Mouse (Mus musculus) embryonic facial prominence, embryonic 11.5 days (tissue): Measurements from ENCODE around the gene As3mt. TPM values are rescaled to one million over a fixed set of nuclear protein-coding genes. Genes with fewer than 3 reads are reported as not detected.
"Not testable (repeated sequence)": the region's sequence is repeated elsewhere in the genome, so short reads cannot be mapped to it uniquely, and the experiment has no call there.

Experiments used
- ATAC-seq: fragments of 200-750 bp; cut with Nextera tagmentation; replicated peaks from 2 replicates; pipeline ENCODE4 v1.8.0; 2017; ENCODE audit warnings: low read depth; ENCODE audit not compliant: insufficient number of reproducible peaks, low FRiP score, low TSS enrichment
- DNase-seq: peaks from one replicate; pipeline ENCODE4 v3.0.0-alpha.2; 2015; ENCODE audit warnings: low spot score
- H3K27ac ChIP-seq: fragments of 300-500 bp; sonication (generic); replicated peaks from 2 replicates; pipeline ENCODE4 v1.5.1; 2014; ENCODE audit warnings: mild to moderate bottlenecking, low read depth, low read length, control low read depth
- H3K27me3 ChIP-seq: fragments of 300-500 bp; sonication (generic); 2 replicates; pipeline ENCODE4 v1.6.1; 2014; ENCODE audit warnings: mild to moderate bottlenecking, low read length, moderate library complexity, mixed read lengths; ENCODE audit not compliant: control insufficient read depth, insufficient read depth
- H3K36me3 ChIP-seq: fragments of 300-500 bp; sonication (generic); replicated peaks from 2 replicates; pipeline ENCODE4 v1.6.1; 2014; ENCODE audit warnings: low read depth, mild to moderate bottlenecking, low read length, moderate library complexity, mixed read lengths; ENCODE audit not compliant: control insufficient read depth, insufficient read depth
- H3K4me1 ChIP-seq: fragments of 300-500 bp; sonication (generic); 2 replicates; pipeline ENCODE4 v1.6.1; 2014; ENCODE audit warnings: low read length, mixed read lengths; ENCODE audit not compliant: control insufficient read depth, insufficient read depth
- H3K4me2 ChIP-seq: fragments of 300-500 bp; sonication (generic); 2 replicates; pipeline ENCODE4 v1.6.1; 2014; ENCODE audit warnings: low read depth, mild to moderate bottlenecking, control low read depth, low read length, moderate library complexity
- H3K4me3 ChIP-seq: fragments of 300-500 bp; sonication (generic); 2 replicates; pipeline ENCODE4 v1.5.1; 2014; ENCODE audit warnings: low read depth, low read length, control low read depth
- H3K9ac ChIP-seq: fragments of 300-500 bp; sonication (generic); replicated peaks from 2 replicates; pipeline ENCODE4 v1.6.1; 2014; ENCODE audit warnings: mild to moderate bottlenecking, control low read depth, low read length
- H3K9me3 ChIP-seq: fragments of 300-500 bp; sonication (generic); replicated peaks from 2 replicates; pipeline ENCODE4 v1.6.1; 2016; ENCODE audit warnings: mild to moderate bottlenecking, low read length, inconsistent platforms, mixed read lengths; ENCODE audit not compliant: control insufficient read depth
- WGBS: fragments of 180-500 bp; shearing (Covaris S2); extraction: QIAGEN DNeasy Blood & Tissue Kit; methylation state at CpG from one replicate; pipeline ENCODE4 v1.1.7; 2014; 5-methylcytosine and 5-hydroxymethylcytosine counted together
- polyA plus RNA-seq: library from polyadenylated mRNA; unstranded; fragments of >200 nt; fragmentation: Nextera tagmentation; extraction: Ambion mirVana; gene quantifications from 2 replicates; pipeline ENCODE4 v1.2.1, GENCODE M21; 2014

The As3mt gene
- polyA plus RNA-seq, 1 experiment from 2014 or later, result 29.3 TPM

DNA sequence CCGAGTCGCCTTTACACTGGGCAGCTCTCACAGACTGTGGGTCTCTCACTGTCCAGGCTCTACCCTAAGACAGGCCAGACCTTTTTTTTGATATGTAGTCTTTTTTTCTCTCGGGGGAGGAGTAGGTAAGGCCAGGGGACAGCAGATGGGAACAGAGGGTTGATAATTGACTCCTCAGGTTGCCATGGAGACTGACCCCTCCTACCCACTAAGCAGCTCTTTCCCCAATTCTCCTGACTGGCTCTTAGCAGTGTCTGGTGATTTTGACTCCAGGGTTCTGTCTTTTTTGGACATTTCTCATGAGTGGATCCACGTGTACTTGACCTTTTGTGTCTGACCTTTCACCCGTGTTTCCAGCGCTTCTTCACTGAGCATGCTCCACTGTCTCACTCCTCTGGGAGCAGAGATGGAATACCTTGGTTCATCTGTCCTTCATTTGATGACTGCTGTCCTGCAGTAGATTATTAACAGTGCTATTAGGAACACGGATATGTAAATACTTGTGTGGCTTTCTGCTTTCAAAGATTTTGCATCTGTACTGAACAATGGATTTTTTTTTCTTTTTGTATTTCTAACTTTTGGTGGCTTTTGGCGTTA, 20.0 kb downstream of the As3mt start:
- WGBS, result 58% methylated on average over 8 of the region's 8 CpGs
- H3K27ac ChIP-seq, result no peak overlapping the region
- H3K4me2 ChIP-seq, result no peak overlapping the region
- peak; percentile 33 for DNase-seq
- H3K36me3 ChIP-seq, result no peaks in the 10 kb centered on the region
- ATAC-seq, result peak; percentile 62; the same call in 1 of the 2 replicates
- H3K9ac ChIP-seq, result no peak overlapping the region
- no peaks in the 10 kb centered on the region for H3K27me3 ChIP-seq
- no peaks in the 10 kb centered on the region for H3K9me3 ChIP-seq
- H3K4me1 ChIP-seq, result no peaks in the 10 kb centered on the region; the same call in 1 of the 2 replicates
- H3K4me3 ChIP-seq, result no peak overlapping the region

DNA sequence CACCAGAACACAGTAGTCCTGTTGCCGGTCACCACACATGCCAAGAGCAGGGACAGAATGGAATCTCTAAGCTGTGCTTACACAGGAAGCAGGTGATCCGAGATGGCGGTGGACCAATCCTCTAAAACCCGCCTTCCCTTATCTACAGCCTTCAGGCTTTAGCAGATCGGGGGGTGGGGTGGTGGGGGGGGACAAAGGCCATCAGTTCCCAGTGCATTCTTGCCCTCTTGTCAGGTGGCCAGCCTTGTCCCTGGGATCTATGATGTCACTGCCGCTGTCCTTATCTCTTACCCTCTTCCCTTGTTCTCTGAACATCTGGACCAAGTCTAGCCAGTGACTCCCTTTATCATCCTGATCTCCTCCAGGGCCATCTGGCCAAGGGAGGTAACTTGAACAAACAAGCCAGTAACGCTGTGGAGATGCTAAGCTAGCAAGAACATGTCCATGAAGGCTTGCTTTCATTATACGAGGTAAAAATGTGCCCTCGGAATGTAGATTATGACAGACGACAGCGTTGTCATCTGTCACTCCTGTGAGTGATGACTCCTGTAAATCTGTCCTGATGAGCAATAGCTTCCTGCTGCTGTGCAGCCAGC, 20.8 kb downstream of the As3mt start:
- 82% methylated on average over 11 of the region's 11 CpGs for WGBS
- H3K4me3 ChIP-seq, result no peak overlapping the region
- no peak overlapping the region for H3K9ac ChIP-seq
- DNase-seq (no peak), ATAC-seq (no peak)
- H3K36me3 ChIP-seq, result no peaks in the 10 kb centered on the region
- H3K4me2 ChIP-seq, result no peak overlapping the region
- H3K27ac ChIP-seq, result no peak overlapping the region
- no peaks in the 10 kb centered on the region for H3K27me3 ChIP-seq
- H3K9me3 ChIP-seq, result no peaks in the 10 kb centered on the region
- H3K4me1 ChIP-seq, result no peaks in the 10 kb centered on the region; the same call in 1 of the 2 replicates

DNA sequence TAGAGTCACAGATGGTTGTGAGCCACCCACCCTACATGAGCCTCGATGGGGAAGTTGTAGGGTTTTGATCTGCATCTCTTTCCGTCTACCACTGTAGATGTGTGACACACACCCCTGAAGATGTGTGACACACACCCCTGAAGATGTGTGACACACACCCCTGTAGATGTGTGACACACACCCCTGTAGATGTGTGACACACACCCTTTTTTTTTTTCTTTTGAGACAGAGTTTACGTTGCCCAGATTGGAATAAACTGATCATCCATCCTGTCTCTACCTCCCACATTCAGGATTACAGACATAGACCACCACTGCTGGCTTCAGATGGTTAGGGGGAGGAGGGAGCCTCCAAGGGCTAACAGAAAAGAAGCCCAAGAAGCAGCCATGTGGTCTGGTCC, 21.7 kb downstream of the As3mt start:
- Histone ChIP-seq H3K27me3 (no peaks in the 10 kb centered on the region), H3K4me1 (no peaks in the 10 kb centered on the region; the same call in 1 of the 2 replicates), H3K27ac (no peak overlapping the region), H3K4me2 (no peak overlapping the region), H3K9ac (no peak overlapping the region), H3K4me3 (no peak overlapping the region), H3K9me3 (no peaks in the 10 kb centered on the region), H3K36me3 (no peaks in the 10 kb centered on the region)
- 94% methylated on average over 3 of the region's 3 CpGs for WGBS
- no peak for ATAC-seq
- DNase-seq, result no peak

DNA sequence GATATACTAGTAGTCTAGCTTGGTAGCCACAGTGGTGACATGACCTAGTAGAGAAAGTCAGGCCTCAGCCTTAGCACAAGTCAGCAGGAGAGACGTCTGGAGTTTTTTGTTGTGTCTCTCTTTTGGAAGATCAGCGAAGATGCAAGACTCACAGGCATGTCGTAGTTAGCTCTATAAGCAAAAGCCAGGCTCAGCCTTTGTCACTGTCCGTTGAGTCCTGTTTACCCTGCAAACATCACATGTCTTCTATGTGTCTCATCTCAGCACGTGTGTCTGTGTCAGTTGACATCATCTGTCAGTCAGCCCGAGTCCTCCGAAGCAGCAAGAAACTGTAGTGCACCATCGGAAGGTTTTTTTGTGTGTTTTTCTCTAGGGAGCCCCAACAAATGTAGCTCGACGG, 24.1 kb downstream of the As3mt start:
- Histone ChIP-seq H3K4me1 (no peaks in the 10 kb centered on the region; the same call in 1 of the 2 replicates), H3K4me3 (no peak overlapping the region), H3K27me3 (no peaks in the 10 kb centered on the region), H3K9me3 (no peaks in the 10 kb centered on the region), H3K36me3 (no peaks in the 10 kb centered on the region), H3K27ac (no peak overlapping the region), H3K9ac (no peak overlapping the region), H3K4me2 (no peak overlapping the region)
- DNase-seq (no peak), ATAC-seq (no peak)
- WGBS, result 87% methylated on average over 10 of the region's 10 CpGs

DNA sequence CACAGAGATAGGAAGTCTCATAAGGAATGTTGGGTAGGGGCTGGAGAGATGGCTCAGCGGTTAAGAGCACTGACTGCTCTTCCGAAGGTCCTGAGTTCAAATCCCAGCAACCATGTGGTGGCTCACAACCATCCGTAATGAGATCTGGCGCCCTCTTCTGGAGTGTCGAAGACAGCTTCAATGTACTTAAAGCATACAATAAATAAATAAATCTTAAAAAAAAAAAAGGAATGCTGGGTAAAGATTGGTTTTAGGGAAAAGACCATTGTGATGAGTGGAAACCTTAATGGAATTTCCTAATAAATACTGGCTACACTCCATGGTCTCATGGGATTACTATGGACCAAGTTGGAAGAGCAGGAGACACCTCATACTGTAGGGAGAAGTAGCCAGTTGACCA, 25.4 kb downstream of the As3mt start:
- H3K4me2 ChIP-seq, H3K9ac ChIP-seq, DNase-seq, H3K36me3 ChIP-seq, ATAC-seq, H3K27me3 ChIP-seq, H3K27ac ChIP-seq, H3K4me3 ChIP-seq, H3K9me3 ChIP-seq, H3K4me1 ChIP-seq: not testable (repeated sequence)
- 95% methylated on average over 5 of the region's 5 CpGs for WGBS

DNA sequence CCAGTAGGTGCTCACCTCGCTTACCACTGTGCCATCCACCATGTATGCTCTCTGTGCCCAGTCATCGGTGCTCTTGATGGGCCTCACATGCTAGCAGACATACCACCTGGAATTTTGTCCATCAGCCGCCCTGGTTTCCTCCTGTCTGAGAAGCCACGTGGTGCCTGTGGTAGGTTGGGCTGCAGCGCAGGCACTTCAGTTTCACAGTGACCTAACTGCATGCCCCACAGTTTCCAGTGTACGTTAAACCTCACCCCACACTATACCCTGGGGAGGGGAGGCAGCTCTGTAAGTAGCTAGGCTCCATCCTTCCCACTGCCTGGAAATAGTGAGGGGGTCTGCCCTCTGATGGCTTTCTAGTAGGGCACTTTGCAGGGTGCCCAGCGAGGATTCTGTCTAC, 26.4 kb downstream of the As3mt start:
- DNase-seq (no peak), ATAC-seq (no peak)
- WGBS, result 93% methylated on average over 7 of the region's 7 CpGs
- H3K9ac ChIP-seq, result no peak overlapping the region
- no peaks in the 10 kb centered on the region for H3K27me3 ChIP-seq
- no peaks in the 10 kb centered on the region for H3K4me1 ChIP-seq
- no peak overlapping the region for H3K4me3 ChIP-seq
- H3K36me3 ChIP-seq, result no peaks in the 10 kb centered on the region
- H3K9me3 ChIP-seq, result no peaks in the 10 kb centered on the region
- H3K4me2 ChIP-seq, result no peak overlapping the region
- no peak overlapping the region for H3K27ac ChIP-seq

- no peaks in the 10 kb centered on the region for H3K9me3 ChIP-seq
- no peak overlapping the region for H3K4me2 ChIP-seq
- H3K27me3 ChIP-seq, result no peaks in the 10 kb centered on the region
- H3K4me1 ChIP-seq, result no peaks in the 10 kb centered on the region
- H3K36me3 ChIP-seq, result no peaks in the 10 kb centered on the region
- H3K4me3 ChIP-seq, result no peak overlapping the region
- WGBS, result 55% methylated on average over 5 of the region's 5 CpGs
- ATAC-seq, result no peak
- no peak overlapping the region for H3K9ac ChIP-seq
- DNase-seq, result no peak
- no peak overlapping the region for H3K27ac ChIP-seq
These were observed 28.0 kb downstream of the As3mt start for GRCm38 (mm10) chr19:46735241-46735640.

DNA sequence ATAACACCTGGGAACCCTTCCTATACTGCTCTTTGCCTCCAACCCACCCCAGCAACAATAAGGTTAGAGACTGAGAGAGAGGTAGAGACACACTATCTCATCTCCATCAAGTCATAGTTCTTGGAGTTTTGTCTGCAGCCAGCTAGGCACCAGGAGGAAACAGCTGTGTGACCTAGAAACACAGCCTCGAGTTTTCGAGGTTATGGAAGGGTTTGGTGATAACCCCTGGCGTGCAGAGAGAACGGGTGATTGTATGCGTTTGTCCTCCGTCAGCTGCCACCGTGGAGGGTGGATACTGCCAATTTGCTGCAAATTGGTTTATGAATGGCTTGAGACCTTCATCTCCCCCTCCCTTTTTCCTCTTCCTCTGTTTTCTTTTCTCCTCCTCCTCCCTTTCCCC, 29.8 kb downstream of the As3mt start:
- ATAC-seq (no peak), DNase-seq (no peak)
- Histone ChIP-seq H3K27ac (no peak overlapping the region), H3K4me1 (no peaks in the 10 kb centered on the region), H3K9ac (no peak overlapping the region; the same call in 1 of the 2 replicates), H3K27me3 (no peaks in the 10 kb centered on the region), H3K4me2 (no peak overlapping the region), H3K9me3 (no peaks in the 10 kb centered on the region), H3K36me3 (no peaks in the 10 kb centered on the region), H3K4me3 (no peak overlapping the region)
- 70% methylated on average over 7 of the region's 7 CpGs for WGBS
